15 mouse cellular contexts compared by ENCODE assay signal in genomic region chr4:145836300-145836862, GRCm38 (mm10). TPM values are rescaled to one million over a fixed set of nuclear protein-coding genes. Genes with fewer than 3 reads are reported as not detected.
DNase-seq lines count a peak whose midpoint lies in the region; ATAC-seq and TF ChIP-seq lines count a peak whose summit lies in the region.
"Not testable (repeated sequence)": the region's sequence is repeated elsewhere in the genome, so short reads cannot be mapped to it uniquely, and the experiment has no call there.
"Had no signal": no experiment of that assay in that cellular context is flagged by ENCODE, and none has a peak within 500 bp of the region (broad histone marks: within the 10 kb centered on the region; RNA-seq: fewer than 3 reads in every experiment).

No protein-coding gene starts in this region.

- 94% methylated on average over 1 of the region's 18 CpGs for WGBS in forebrain, embryonic 12.5 days
- WGBS in heart, embryonic 15.5 days, result 72% methylated on average over 5 of the region's 18 CpGs
- 88% methylated on average over 6 of the region's 18 CpGs for WGBS in intestine, embryonic 14.5 days
- WGBS in limb, embryonic 14.5 days, result 71% methylated on average over 5 of the region's 18 CpGs
- WGBS in lung, postnatal 0 days, result 80% methylated on average over 6 of the region's 18 CpGs
- 81% methylated on average over 6 of the region's 18 CpGs for WGBS in stomach, postnatal 0 days

- not testable (repeated sequence) for H3K4me1 ChIP-seq in forebrain, embryonic 12.5 days; heart, embryonic 15.5 days (replicated peaks); intestine, embryonic 14.5 days (replicated peaks; ENCODE audit: control insufficient read depth, insufficient read depth, low read length); limb, embryonic 14.5 days (ENCODE audit: control insufficient read depth, insufficient read depth, low read length); lung, postnatal 0 days (ENCODE audit: insufficient read depth, low read depth, low read length); stomach, postnatal 0 days (replicated peaks; ENCODE audit: control insufficient read depth, insufficient read depth)

- not testable (repeated sequence) for TF ChIP-seq CTCF in lung, postnatal 0 days (IDR thresholded peaks at IDR 0.05); stomach, postnatal 0 days (IDR thresholded peaks at IDR 0.05; ENCODE audit: low read depth)

- H3K27me3 ChIP-seq in forebrain, embryonic 12.5 days; heart, embryonic 15.5 days; intestine, embryonic 14.5 days (replicated peaks; ENCODE audit: control insufficient read depth, insufficient read depth, low read length); limb, embryonic 14.5 days (ENCODE audit: control insufficient read depth, insufficient read depth, low read length); lung, postnatal 0 days (replicated peaks; ENCODE audit: insufficient read depth, low read length); stomach, postnatal 0 days (ENCODE audit: control insufficient read depth, insufficient read depth, low read length): not testable (repeated sequence)

- H3K4me2 ChIP-seq in forebrain, embryonic 12.5 days; heart, embryonic 15.5 days; intestine, embryonic 14.5 days (ENCODE audit: low read length); limb, embryonic 14.5 days (replicated peaks; ENCODE audit: low read depth, low read length, severe bottlenecking); lung, postnatal 0 days (replicated peaks; ENCODE audit: low read depth, low read length); stomach, postnatal 0 days (replicated peaks; ENCODE audit: low read depth): not testable (repeated sequence)

- DNase-seq in intestine, embryonic 14.5 days (ENCODE audit: low spot score); limb, embryonic 14.5 days (ENCODE audit: low spot score); lung, postnatal 0 days (ENCODE audit: low spot score): not testable (repeated sequence)
- peak; percentile 2 for DNase-seq in stomach, postnatal 0 days (ENCODE audit: low spot score)

- H3K36me3 ChIP-seq in forebrain, embryonic 12.5 days (replicated peaks); heart, embryonic 15.5 days; intestine, embryonic 14.5 days (ENCODE audit: control insufficient read depth, insufficient read depth, low read length); limb, embryonic 14.5 days (ENCODE audit: control insufficient read depth, insufficient read depth, low read length); lung, postnatal 0 days (ENCODE audit: insufficient read depth, low read length); stomach, postnatal 0 days (ENCODE audit: control insufficient read depth, insufficient read depth, low read length): not testable (repeated sequence)

- H3K9me3 ChIP-seq in forebrain, embryonic 12.5 days, result peaks cover 15% of the 10 kb centered on the region
- not testable (repeated sequence) for H3K9me3 ChIP-seq in heart, embryonic 15.5 days (replicated peaks); intestine, embryonic 14.5 days (ENCODE audit: control insufficient read depth, low read length); limb, embryonic 14.5 days (ENCODE audit: control insufficient read depth, low read length); lung, postnatal 0 days (ENCODE audit: low read length); stomach, postnatal 0 days (ENCODE audit: control insufficient read depth, low read length)

- TF ChIP-seq POLR2A in limb, embryonic 14.5 days (IDR thresholded peaks at IDR 0.05; ENCODE audit: borderline replicate concordance, extremely low read depth, insufficient read depth, insufficient read length), result not testable (repeated sequence)

- H3K4me3 ChIP-seq in forebrain, embryonic 12.5 days (replicated peaks); heart, embryonic 15.5 days; intestine, embryonic 14.5 days (ENCODE audit: low read depth, low read length); limb, embryonic 14.5 days (replicated peaks; ENCODE audit: low read length); lung, postnatal 0 days (ENCODE audit: low read depth, low read length); stomach, postnatal 0 days (ENCODE audit: low read depth, low read length): not testable (repeated sequence)

- H3K9ac ChIP-seq in forebrain, embryonic 12.5 days; heart, embryonic 15.5 days; intestine, embryonic 14.5 days (ENCODE audit: low read length); limb, embryonic 14.5 days (ENCODE audit: low read depth, low read length, severe bottlenecking); lung, postnatal 0 days (replicated peaks; ENCODE audit: low read depth); stomach, postnatal 0 days (ENCODE audit: low read length): not testable (repeated sequence)

- peak; percentile 9; the same call in 1 of the 2 replicates for ATAC-seq in forebrain, embryonic 12.5 days (ENCODE audit: low FRiP score)
- peak; percentile 33 for ATAC-seq in heart, embryonic 15.5 days (replicated peaks; ENCODE audit: insufficient number of reproducible peaks, insufficient read depth, low FRiP score, low read depth)
- peak; percentile 17; the same call in 1 of the 2 replicates for ATAC-seq in intestine, embryonic 14.5 days (replicated peaks; ENCODE audit: low FRiP score, low TSS enrichment, low read depth)
- ATAC-seq in limb, embryonic 14.5 days (ENCODE audit: low FRiP score, low read depth), result peak; percentile 10; the same call in 1 of the 2 replicates
- peak; percentile 25 for ATAC-seq in lung, postnatal 0 days
- peak; percentile 19 for ATAC-seq in monocyte, adult 5-6 weeks (replicated peaks; ENCODE audit: insufficient number of reproducible peaks, low FRiP score, low TSS enrichment, poor library complexity, severe bottlenecking)
- ATAC-seq in stomach, postnatal 0 days (ENCODE audit: low FRiP score, low TSS enrichment), result peak; percentile 46

- TF ChIP-seq EP300 in lung, postnatal 0 days (IDR thresholded peaks at IDR 0.05); stomach, postnatal 0 days (optimal IDR thresholded peaks at IDR 0.05): not testable (repeated sequence)

- H3K27ac ChIP-seq in forebrain, embryonic 12.5 days; heart, embryonic 15.5 days; intestine, embryonic 14.5 days (ENCODE audit: low read depth); limb, embryonic 14.5 days (replicated peaks; ENCODE audit: low read depth, low read length); lung, postnatal 0 days (ENCODE audit: low read length); stomach, postnatal 0 days (replicated peaks): not testable (repeated sequence)

RNA-seq across cellular contexts. Expression of gene Zfp986, which starts 32.2 kb away (rescaled TPM):
- not detected in 2 replicates for polyA plus RNA-seq in forebrain, embryonic 12.5 days (2016; fragmentation: Nextera tagmentation; extraction: Ambion mirVana)
- polyA plus RNA-seq in heart, embryonic 15.5 days (2015; fragmentation: Nextera tagmentation; extraction: Ambion mirVana), result not detected in 2 replicates
- not detected in 2 replicates for polyA plus RNA-seq in intestine, embryonic 14.5 days (2014; fragmentation: Nextera tagmentation; extraction: Ambion mirVana)
- not detected in 2 replicates for polyA plus RNA-seq in limb, embryonic 14.5 days (2012; rRNA removed)
- not detected in 2 replicates for polyA plus RNA-seq in limb, embryonic 14.5 days (2014; fragmentation: Nextera tagmentation; extraction: Ambion mirVana)
- not detected in 2 replicates for polyA plus RNA-seq in lung, postnatal 0 days (2015; fragmentation: Nextera tagmentation; extraction: Ambion mirVana)
- total RNA-seq in monocyte, adult 5-6 weeks (2017), result not detected in 3 replicates
- polyA plus RNA-seq in stomach, postnatal 0 days (2015; fragmentation: Nextera tagmentation; extraction: Ambion mirVana), result not detected in 2 replicates
- total RNA-seq: adrenal gland, postnatal 36 days; gastrocnemius, adult 8-10 months had no signal
- polyA plus RNA-seq: activated CD4-positive, CD25-positive, alpha-beta regulatory T cell, adult 4 months; embryonic facial prominence, embryonic 10.5 days; lung, embryonic 15.5 days; midbrain, embryonic 10.5 days; spleen, adult 2 months; thymus, adult 2 months had no signal
